Comparison of ENCODE assay signal across 8 mouse cellular contexts in the genomic region with DNA sequence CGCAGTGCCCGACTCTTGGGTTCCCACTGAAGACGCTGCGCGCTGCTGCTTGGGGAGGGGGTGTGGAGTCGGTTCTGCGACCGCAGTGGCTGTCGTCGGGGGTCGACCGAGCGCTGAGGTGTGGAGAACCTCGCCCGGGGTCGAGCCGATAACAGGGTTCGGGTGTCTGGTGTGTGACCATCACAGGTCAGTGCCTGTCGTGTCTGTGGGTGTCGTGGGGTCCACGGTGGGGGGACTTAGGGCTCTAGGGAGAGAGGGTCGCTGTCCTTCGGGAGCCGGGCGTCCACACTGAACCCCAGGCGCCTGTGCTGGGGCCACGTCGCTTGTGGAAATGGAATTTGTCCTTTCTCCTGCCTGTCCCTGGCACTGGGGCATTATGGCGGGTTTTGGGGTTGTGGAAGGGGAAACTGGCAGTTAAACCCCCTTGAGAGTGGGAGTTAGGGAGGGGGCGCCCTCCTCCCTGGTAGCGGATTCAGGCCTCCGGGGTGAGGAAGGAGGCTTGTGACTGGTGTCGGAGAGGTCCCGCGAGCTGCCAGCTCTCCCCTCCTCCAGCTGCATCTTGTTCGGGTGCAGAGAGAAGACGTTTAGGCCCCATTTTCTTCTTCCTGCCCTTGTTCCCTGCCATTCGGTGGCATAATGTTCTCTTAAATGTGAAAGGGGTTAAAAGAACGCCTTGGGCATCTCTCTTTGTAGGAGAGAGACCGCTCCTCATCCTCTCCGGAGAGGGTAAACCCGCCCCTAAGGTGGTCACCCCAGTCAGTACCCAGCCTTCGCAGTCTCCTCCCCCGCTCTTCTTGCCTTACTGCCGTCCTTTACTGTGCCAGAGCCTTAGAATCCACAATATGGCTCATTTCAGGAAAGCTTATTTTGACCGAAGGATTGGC. TPM values are rescaled to one million over a fixed set of nuclear protein-coding genes. Genes with fewer than 3 reads are reported as not detected.
A peak's percentile ranks its signal among the peaks of the same experiment; 100 is the strongest.
DNase-seq lines count a peak whose midpoint lies in the region; ATAC-seq and TF ChIP-seq lines count a peak whose summit lies in the region.

No protein-coding gene starts in this region.

- ATAC-seq in embryonic facial prominence, embryonic 13.5 days (ENCODE audit: insufficient number of reproducible peaks, insufficient read depth, low FRiP score, low TSS enrichment, low read depth) = no peak
- peak; percentile 0; the same call in 1 of the 2 replicates for ATAC-seq in midbrain, postnatal 0 days (ENCODE audit: low FRiP score)

- peak overlapping the region; percentile 100 for H3K9ac ChIP-seq in embryonic facial prominence, embryonic 13.5 days
- H3K9ac ChIP-seq in liver, adult 2 months (ENCODE audit: low read depth, low read length) = peak overlapping the region; percentile 97
- H3K9ac ChIP-seq in midbrain, postnatal 0 days (replicated peaks; ENCODE audit: low read length, poor library complexity, severe bottlenecking) = peak overlapping the region; percentile 93

- peaks cover 21% of the 10 kb centered on the region for H3K4me1 ChIP-seq in embryonic facial prominence, embryonic 13.5 days
- H3K4me1 ChIP-seq in liver, adult 2 months (ENCODE audit: control insufficient read depth, insufficient read depth, low read length) = peaks cover 12% of the 10 kb centered on the region; the same call in 1 of the 2 replicates
- H3K4me1 ChIP-seq in midbrain, postnatal 0 days (ENCODE audit: insufficient read depth, low read length) = peaks cover 4% of the 10 kb centered on the region; the same call in 1 of the 2 replicates

- H3K4me3 ChIP-seq in embryonic facial prominence, embryonic 13.5 days = peak overlapping the region; percentile 98
- H3K4me3 ChIP-seq in liver, adult 2 months (ENCODE audit: insufficient read depth, low read depth, low read length) = peak overlapping the region; percentile 82
- H3K4me3 ChIP-seq in midbrain, postnatal 0 days (ENCODE audit: low read depth, low read length) = peak overlapping the region; percentile 95

- 0 out of 2 replicates have a peak, but pooled peaks have one; percentile 3 for TF ChIP-seq POLR2A in liver, adult 2 months (IDR thresholded peaks at IDR 0.05; ENCODE audit: extremely low read depth, insufficient read depth, low read length)

- DNase-seq in urinary bladder, adult 18-20 months (ENCODE audit: low spot score in 2 of 2) = peak; percentile 43 to 63
- no peak for DNase-seq in urinary bladder, postnatal 10 days (ENCODE audit: low spot score)
- peak; percentile 65 for DNase-seq in heart, adult 8-10 months (ENCODE audit: low spot score)
- DNase-seq in kidney, adult 9 months = peak; percentile 74
- DNase-seq in liver, adult 2 months (ENCODE audit: extremely low read depth, low read depth, low spot score) = peak; percentile 63
- DNase-seq in midbrain, postnatal 0 days (ENCODE audit: low spot score) = peak; percentile 72
- DNase-seq in spleen, postnatal 14 days (ENCODE audit: low spot score in 2 of 2) = peak; percentile 36 to 49

- H3K27me3 ChIP-seq in embryonic facial prominence, embryonic 13.5 days = no peaks in the 10 kb centered on the region
- no peaks in the 10 kb centered on the region for H3K27me3 ChIP-seq in liver, adult 2 months (ENCODE audit: control insufficient read depth, insufficient read depth, low read length)
- no peaks in the 10 kb centered on the region for H3K27me3 ChIP-seq in midbrain, postnatal 0 days (ENCODE audit: insufficient read depth, low read length)

- H3K36me3 ChIP-seq in embryonic facial prominence, embryonic 13.5 days = no peaks in the 10 kb centered on the region
- H3K36me3 ChIP-seq in liver, adult 2 months (ENCODE audit: control insufficient read depth, insufficient read depth, low read length) = no peaks in the 10 kb centered on the region
- H3K36me3 ChIP-seq in midbrain, postnatal 0 days (ENCODE audit: insufficient read depth, low read length) = no peaks in the 10 kb centered on the region

- peak overlapping the region; percentile 76 for H3K4me2 ChIP-seq in embryonic facial prominence, embryonic 13.5 days
- H3K4me2 ChIP-seq in midbrain, postnatal 0 days (ENCODE audit: low read depth, low read length, poor library complexity, severe bottlenecking) = peak overlapping the region; percentile 80

- no peaks in the 10 kb centered on the region for H3K9me3 ChIP-seq in embryonic facial prominence, embryonic 13.5 days
- H3K9me3 ChIP-seq in midbrain, postnatal 0 days (ENCODE audit: low read length) = no peaks in the 10 kb centered on the region

- under 1% methylated on average over 46 of the region's 46 CpGs for WGBS in embryonic facial prominence, embryonic 13.5 days
- under 1% methylated on average over 46 of the region's 46 CpGs for WGBS in liver, adult 2 months
- 0% methylated on average over 42 of the region's 46 CpGs for WGBS in midbrain, postnatal 0 days

- no peak for TF ChIP-seq CTCF in liver, adult 2 months (IDR thresholded peaks at IDR 0.05; ENCODE audit: low read depth, low read length)
- TF ChIP-seq CTCF in midbrain, postnatal 0 days (IDR thresholded peaks at IDR 0.05) = no peak

- peaks cover 23% of the 10 kb centered on the region for H3K79me2 ChIP-seq in liver, adult 2 months (ENCODE audit: control insufficient read depth, insufficient read depth, low read length)

- H3K27ac ChIP-seq in embryonic facial prominence, embryonic 13.5 days = peak overlapping the region; percentile 100
- peak overlapping the region; percentile 94 for H3K27ac ChIP-seq in liver, adult 2 months (replicated peaks; ENCODE audit: insufficient read depth, low read depth, low read length)
- peak overlapping the region; percentile 100 for H3K27ac ChIP-seq in midbrain, postnatal 0 days (ENCODE audit: low read depth, low read length)

RNA-seq across cellular contexts. Expression of gene Kmt2e, which starts 0.6 kb away (rescaled TPM):
- polyA plus RNA-seq in embryonic facial prominence, embryonic 13.5 days (2015; fragmentation: Nextera tagmentation; extraction: Ambion mirVana) = 123 and 126 TPM in 2 replicates
- 10 to 100 TPM; 42.1 to 47.6 (median 44.7) TPM for total RNA-seq in heart, adult 8-10 months (2022)
- 19.1 and 23.2 TPM in 2 replicates for total RNA-seq in liver, adult 2 months (2014; rRNA removed)
- polyA plus RNA-seq in liver, adult 2 months (2012; rRNA removed) = 5.5 and 8.1 TPM in 2 replicates
- total RNA-seq in midbrain, postnatal 0 days (2014; rRNA removed) = 49.3 and 66.4 TPM in 2 replicates
- 132 and 144 TPM in 2 replicates for polyA plus RNA-seq in midbrain, postnatal 0 days (2015; fragmentation: Nextera tagmentation; extraction: Ambion mirVana)
